In genomic region chr7:137316181-137316925, GRCm38 (mm10) we compare ENCODE assay signal across 10 mouse cellular contexts. TPM values are rescaled to one million over a fixed set of nuclear protein-coding genes. Genes with fewer than 3 reads are reported as not detected.
DNase-seq lines count a peak whose midpoint lies in the region; ATAC-seq lines count a peak whose summit lies in the region.
"Had no signal": no experiment of that assay in that cellular context is flagged by ENCODE, and none has a peak within 500 bp of the region (broad histone marks: within the 10 kb centered on the region; RNA-seq: fewer than 3 reads in every experiment).

No protein-coding gene starts in this region.

- H3K4me3 ChIP-seq in heart, embryonic 11.5 days (ENCODE audit: low read depth, low read length), result no peak overlapping the region
- peak overlapping the region; percentile 16; the same call in 1 of the 2 replicates for H3K4me3 ChIP-seq in forebrain, embryonic 13.5 days
- peak overlapping the region; percentile 27; the same call in 1 of the 2 replicates for H3K4me3 ChIP-seq in limb, embryonic 11.5 days (ENCODE audit: low read depth, low read length)
- peak overlapping the region; percentile 34 for H3K4me3 ChIP-seq in neural tube, embryonic 15.5 days (replicated peaks)
- H3K4me3 ChIP-seq: liver, embryonic 15.5 days had no signal

- H3K9ac ChIP-seq in heart, embryonic 11.5 days (ENCODE audit: low read depth, low read length), result no peak overlapping the region
- H3K9ac ChIP-seq in forebrain, embryonic 13.5 days, result no peak overlapping the region
- no peak overlapping the region for H3K9ac ChIP-seq in limb, embryonic 11.5 days (ENCODE audit: low read length)
- peak overlapping the region; percentile 65 for H3K9ac ChIP-seq in neural tube, embryonic 15.5 days (replicated peaks)
- H3K9ac ChIP-seq: liver, embryonic 15.5 days had no signal

- 2% methylated on average over 20 of the region's 20 CpGs for WGBS in heart, embryonic 11.5 days (ENCODE audit: insufficient replicate concordance)
- under 1% methylated on average over 20 of the region's 20 CpGs for WGBS in forebrain, embryonic 13.5 days
- WGBS in limb, embryonic 11.5 days, result 1% methylated on average over 20 of the region's 20 CpGs
- WGBS in neural tube, embryonic 15.5 days, result 3% methylated on average over 20 of the region's 20 CpGs

- H3K27me3 ChIP-seq in heart, embryonic 11.5 days (ENCODE audit: control insufficient read depth, insufficient read depth, low read length), result peaks cover 91% of the 10 kb centered on the region
- peaks cover 99% of the 10 kb centered on the region for H3K27me3 ChIP-seq in forebrain, embryonic 13.5 days
- peaks cover 58% of the 10 kb centered on the region for H3K27me3 ChIP-seq in limb, embryonic 11.5 days (ENCODE audit: control insufficient read depth, insufficient read depth, low read length)
- peaks cover 33% of the 10 kb centered on the region for H3K27me3 ChIP-seq in neural tube, embryonic 15.5 days (replicated peaks)

- DNase-seq in heart, postnatal 25 days (ENCODE audit: low spot score), result no peak
- DNase-seq in limb, embryonic 11.5 days (ENCODE audit: low spot score), result no peak
- no peak for DNase-seq in left cerebral cortex, adult 11 months (ENCODE audit: low spot score)
- DNase-seq in gastrocnemius, postnatal 10 days, result no peak
- DNase-seq in urinary bladder, postnatal 14 days (ENCODE audit: low spot score), result no peak
- DNase-seq: right cerebral cortex, postnatal 4 days had no signal

- H3K4me2 ChIP-seq in heart, embryonic 11.5 days, result peak overlapping the region; percentile 57; the same call in 1 of the 2 replicates
- H3K4me2 ChIP-seq in forebrain, embryonic 13.5 days, result peak overlapping the region; percentile 46
- H3K4me2 ChIP-seq in limb, embryonic 11.5 days (ENCODE audit: low read depth, severe bottlenecking), result peak overlapping the region; percentile 41; the same call in 1 of the 2 replicates
- peak overlapping the region; percentile 75 for H3K4me2 ChIP-seq in neural tube, embryonic 15.5 days
- H3K4me2 ChIP-seq: liver, embryonic 15.5 days had no signal

- no peaks in the 10 kb centered on the region for H3K36me3 ChIP-seq in heart, embryonic 11.5 days (ENCODE audit: control insufficient read depth, insufficient read depth, low read length)
- H3K36me3 ChIP-seq in forebrain, embryonic 13.5 days (ENCODE audit: poor library complexity, severe bottlenecking), result no peaks in the 10 kb centered on the region
- H3K36me3 ChIP-seq in limb, embryonic 11.5 days (ENCODE audit: control insufficient read depth, insufficient read depth, low read length), result no peaks in the 10 kb centered on the region
- H3K36me3 ChIP-seq in neural tube, embryonic 15.5 days, result no peaks in the 10 kb centered on the region
- H3K36me3 ChIP-seq: liver, embryonic 15.5 days had no signal

- no peak for ATAC-seq in heart, embryonic 11.5 days (replicated peaks; ENCODE audit: insufficient number of reproducible peaks, low FRiP score, low TSS enrichment)
- ATAC-seq in forebrain, embryonic 13.5 days, result no peak
- ATAC-seq in limb, embryonic 11.5 days (ENCODE audit: insufficient number of reproducible peaks, low FRiP score, low TSS enrichment, low read depth), result no peak
- no peak for ATAC-seq in neural tube, embryonic 15.5 days (ENCODE audit: low FRiP score)

- H3K27ac ChIP-seq in heart, embryonic 11.5 days (ENCODE audit: low read depth, low read length), result no peak overlapping the region
- H3K27ac ChIP-seq in forebrain, embryonic 13.5 days, result no peak overlapping the region; the same call in 1 of the 2 replicates
- no peak overlapping the region for H3K27ac ChIP-seq in limb, embryonic 11.5 days (replicated peaks; ENCODE audit: low read depth, low read length)
- H3K27ac ChIP-seq in neural tube, embryonic 15.5 days (replicated peaks), result peak overlapping the region; percentile 96
- H3K27ac ChIP-seq: liver, embryonic 15.5 days had no signal

- H3K9me3 ChIP-seq in heart, embryonic 11.5 days (replicated peaks; ENCODE audit: control insufficient read depth, low read length), result no peaks in the 10 kb centered on the region
- no peaks in the 10 kb centered on the region for H3K9me3 ChIP-seq in forebrain, embryonic 13.5 days (replicated peaks)
- H3K9me3 ChIP-seq in limb, embryonic 11.5 days (ENCODE audit: control insufficient read depth, low read length), result no peaks in the 10 kb centered on the region
- H3K9me3 ChIP-seq in neural tube, embryonic 15.5 days (replicated peaks), result no peaks in the 10 kb centered on the region
- H3K9me3 ChIP-seq: liver, embryonic 15.5 days had no signal

- intact Hi-C loops in heart, postnatal 25 days (cut with DNase I), result loop anchor here (5.0 kb wide), 3 partner anchors 229 to 1254 kb away; no protein-coding TSS in a partner anchor

- peaks cover 15% of the 10 kb centered on the region for H3K4me1 ChIP-seq in heart, embryonic 11.5 days (ENCODE audit: control insufficient read depth, insufficient read depth, low read length)
- H3K4me1 ChIP-seq in forebrain, embryonic 13.5 days, result peaks cover 74% of the 10 kb centered on the region
- peaks cover 37% of the 10 kb centered on the region for H3K4me1 ChIP-seq in limb, embryonic 11.5 days (ENCODE audit: control insufficient read depth, insufficient read depth, low read length)
- H3K4me1 ChIP-seq in neural tube, embryonic 15.5 days, result peaks cover 67% of the 10 kb centered on the region

RNA-seq across cellular contexts. Expression of gene Ebf3, which starts 2.1 kb away (rescaled TPM):
- polyA plus RNA-seq in heart, embryonic 11.5 days (2014; fragmentation: Nextera tagmentation; extraction: Ambion mirVana), result 0.90 and 1.6 TPM in 2 replicates
- 10 to 100 TPM in 1 of 2 experiments, 1 to 10 TPM in 1; 8.9 to 10.9 TPM for total RNA-seq in heart, postnatal 25 days (2021)
- 1.1 and 2.0 TPM in 2 replicates for polyA plus RNA-seq in forebrain, embryonic 13.5 days (2015; fragmentation: Nextera tagmentation; extraction: Ambion mirVana)
- polyA plus RNA-seq in limb, embryonic 11.5 days (2014; fragmentation: Nextera tagmentation; extraction: Ambion mirVana), result 9.8 and 10.3 TPM in 2 replicates
- 16.6 and 22.4 TPM in 2 replicates for polyA plus RNA-seq in neural tube, embryonic 15.5 days (2015; fragmentation: Nextera tagmentation; extraction: Ambion mirVana)
- 10 to 100 TPM; 16.0 to 27.5 TPM for total RNA-seq in gastrocnemius, postnatal 10 days (2021)
